Mouse (Mus musculus) liver, adult 2 months (tissue): ENCODE results near the gene Cttnbp2nl.

Experiments
- CTCF ChIP-seq: fragments of 200-500 bp; IDR thresholded peaks from 2 replicates; pipeline ENCODE4 v1.5.1; 2011; ENCODE audit warnings: low read depth, low read length, control low read depth
- POLR2A ChIP-seq: fragments of 200-500 bp; IDR thresholded peaks from 2 replicates; pipeline ENCODE4 v1.6.1; 2011; ENCODE audit warnings: low read length, control low read depth; ENCODE audit not compliant: insufficient read depth; ENCODE audit errors: extremely low read depth

- TF ChIP-seq CTCF (no peak), POLR2A (no peak)
Measured at GRCm38 (mm10) chr3:105023371-105024005, 29.5 kb downstream of the Cttnbp2nl start.
